Mouse (Mus musculus) heart, embryonic 14.5 days (tissue): ENCODE measurements at regions not wholly inside any gene's neighbourhood (a gene's known extent, or its start where the extent isn't known, plus 50 kb on each side); places are given as distances from the start of the nearest gene placed in this dataset.
"Not testable (repeated sequence)": the region's sequence is repeated elsewhere in the genome, so short reads cannot be mapped to it uniquely, and the experiment has no call there.

ENCODE experiments used
- ATAC-seq: fragments of 200-750 bp; cut with Nextera tagmentation; 2 replicates; pipeline ENCODE4 v1.8.0; 2017; ENCODE audit warnings: low read depth, moderate TSS enrichment; ENCODE audit not compliant: insufficient number of reproducible peaks, insufficient read depth, low FRiP score
- H3K27ac ChIP-seq, 2 experiments: fragments of 200-500 bp in 1 of 2; fragments of 300-500 bp in 1 of 2; sonication (generic) in 1 of 2; replicated peaks in 1 of 2; 2 replicates each; pipeline ENCODE4 v1.5.1; 2012 to 2014; ENCODE audit warnings: low read depth in 2 of 2, low read length in 2 of 2, control low read depth in 1 of 2, mild to moderate bottlenecking in 1 of 2, mixed read lengths in 1 of 2; ENCODE audit not compliant: control insufficient read depth in 1 of 2, insufficient read depth in 1 of 2
- H3K27me3 ChIP-seq: fragments of 300-500 bp; sonication (generic); 2 replicates; pipeline ENCODE4 v1.6.1; 2014; ENCODE audit warnings: mild to moderate bottlenecking, low read length, control low read depth; ENCODE audit not compliant: control insufficient read depth, insufficient read depth
- H3K36me3 ChIP-seq: fragments of 300-500 bp; sonication (generic); 2 replicates; pipeline ENCODE4 v1.6.1; 2014; ENCODE audit warnings: mild to moderate bottlenecking, control low read depth, low read length, mixed read lengths; ENCODE audit not compliant: control insufficient read depth, insufficient read depth
- H3K4me1 ChIP-seq, 2 experiments: fragments of 200-500 bp in 1 of 2; fragments of 300-500 bp in 1 of 2; sonication (generic) in 1 of 2; 2 replicates each; pipeline ENCODE4 v1.6.1; 2012 to 2014; ENCODE audit warnings: low read length in 2 of 2, control low read depth in 1 of 2, mixed read lengths in 1 of 2; ENCODE audit not compliant: control insufficient read depth in 2 of 2, insufficient read depth in 2 of 2
- H3K4me2 ChIP-seq: fragments of 300-500 bp; sonication (generic); 2 replicates; pipeline ENCODE4 v1.6.1; 2014; ENCODE audit warnings: mild to moderate bottlenecking, low read length
- H3K4me3 ChIP-seq, 2 experiments: fragments of 200-500 bp in 1 of 2; fragments of 300-500 bp in 1 of 2; sonication (generic) in 1 of 2; 2 replicates each; pipeline ENCODE4 v1.5.1; 2012 to 2014; ENCODE audit warnings: low read length in 2 of 2, mild to moderate bottlenecking in 2 of 2, control low read depth in 1 of 2, low read depth in 1 of 2, moderate library complexity in 1 of 2; ENCODE audit not compliant: control insufficient read depth in 1 of 2, insufficient read depth in 1 of 2
- H3K9ac ChIP-seq: fragments of 300-500 bp; sonication (generic); 2 replicates; pipeline ENCODE4 v1.6.1; 2014; ENCODE audit warnings: mild to moderate bottlenecking, low read length
- H3K9me3 ChIP-seq: fragments of 300-500 bp; sonication (generic); 2 replicates; pipeline ENCODE4 v1.6.1; 2016; ENCODE audit warnings: low read length, control low read depth; ENCODE audit not compliant: control insufficient read depth
- WGBS: fragments of 180-500 bp; shearing (Covaris S2); extraction: QIAGEN DNeasy Blood & Tissue Kit; methylation state at CpG from one replicate; pipeline ENCODE4 v1.1.7; 2014; 5-methylcytosine and 5-hydroxymethylcytosine counted together

- Histone ChIP-seq H3K36me3 (no peaks in the 10 kb centered on the region), H3K9me3 (no peaks in the 10 kb centered on the region), H3K27me3 (no peaks in the 10 kb centered on the region), H3K9ac (no peak overlapping the region), H3K4me2 (no peak overlapping the region), H3K4me1 (no peaks in the 10 kb centered on the region), H3K4me3 (no peak overlapping the region), H3K27ac (no peak overlapping the region)
- WGBS, result 43% methylated on average over 5 of the region's 5 CpGs
- ATAC-seq, result no peak
Observed at GRCm38 (mm10) chr5:3216053-3216452, 125.2 kb upstream of the Cdk6 start.

GRCm38 (mm10) chr5:3219230-3219629 is 122.1 kb upstream of the Cdk6 start:
- Histone ChIP-seq H3K9me3 (no peaks in the 10 kb centered on the region), H3K27me3 (no peaks in the 10 kb centered on the region), H3K4me3 (no peak overlapping the region), H3K36me3 (no peaks in the 10 kb centered on the region), H3K27ac (no peak overlapping the region), H3K9ac (no peak overlapping the region), H3K4me2 (no peak overlapping the region), H3K4me1 (no peaks in the 10 kb centered on the region)
- WGBS, result 62% methylated on average over 4 of the region's 4 CpGs
- no peak for ATAC-seq

GRCm38 (mm10) chr5:3219770-3220169 is 121.5 kb upstream of the Cdk6 start:
- Histone ChIP-seq H3K4me1 (no peaks in the 10 kb centered on the region), H3K9me3 (no peaks in the 10 kb centered on the region), H3K36me3 (no peaks in the 10 kb centered on the region), H3K27me3 (no peaks in the 10 kb centered on the region), H3K4me3 (no peak overlapping the region), H3K4me2 (no peak overlapping the region), H3K9ac (no peak overlapping the region), H3K27ac (no peak overlapping the region)
- 41% methylated on average over 3 of the region's 3 CpGs for WGBS
- ATAC-seq, result no peak

- H3K4me3 ChIP-seq, H3K4me2 ChIP-seq, H3K9me3 ChIP-seq, H3K4me1 ChIP-seq, H3K27me3 ChIP-seq, ATAC-seq, H3K9ac ChIP-seq, H3K36me3 ChIP-seq, H3K27ac ChIP-seq: not testable (repeated sequence)
- 64% methylated on average over 4 of the region's 4 CpGs for WGBS
Observed at GRCm38 (mm10) chr5:3223819-3224218, 117.5 kb upstream of the Cdk6 start.

GRCm38 (mm10) chr5:3224392-3225054 is 116.8 kb upstream of the Cdk6 start:
- not testable (repeated sequence) for H3K27me3 ChIP-seq, H3K9ac ChIP-seq, H3K27ac ChIP-seq, H3K4me1 ChIP-seq, H3K36me3 ChIP-seq, H3K4me3 ChIP-seq, H3K4me2 ChIP-seq, H3K9me3 ChIP-seq, ATAC-seq
- WGBS, result 79% methylated on average over 14 of the region's 14 CpGs

- H3K4me3 ChIP-seq, result not testable (repeated sequence)
Observed at GRCm38 (mm10) chr5:3225358-3225757, 115.9 kb upstream of the Cdk6 start.

GRCm38 (mm10) chr5:3244067-3244466 is 97.2 kb upstream of the Cdk6 start:
- H3K9ac ChIP-seq, H3K27ac ChIP-seq, H3K9me3 ChIP-seq, H3K4me1 ChIP-seq, H3K4me2 ChIP-seq, H3K27me3 ChIP-seq, H3K36me3 ChIP-seq, ATAC-seq, H3K4me3 ChIP-seq: not testable (repeated sequence)
- WGBS, result 72% methylated on average over 2 of the region's 2 CpGs

More at GRCm38 (mm10) chr5:3225358-3225757, 115.9 kb upstream of the Cdk6 start:
- H3K27ac ChIP-seq, H3K9me3 ChIP-seq, H3K36me3 ChIP-seq, H3K4me1 ChIP-seq, ATAC-seq, H3K4me2 ChIP-seq, H3K27me3 ChIP-seq, H3K9ac ChIP-seq: not testable (repeated sequence)
- 81% methylated on average over 8 of the region's 8 CpGs for WGBS

GRCm38 (mm10) chr5:3247333-3247732 is 94.0 kb upstream of the Cdk6 start:
- H3K36me3 ChIP-seq, result no peaks in the 10 kb centered on the region
- H3K27me3 ChIP-seq, result no peaks in the 10 kb centered on the region
- H3K4me1 ChIP-seq, result no peaks in the 10 kb centered on the region
- no peak overlapping the region for H3K9ac ChIP-seq
- H3K4me3 ChIP-seq, result no peak overlapping the region
- no peak overlapping the region for H3K27ac ChIP-seq
- peaks cover 3% of the 10 kb centered on the region; the same call in 1 of the 2 replicates for H3K9me3 ChIP-seq
- 63% methylated on average over 2 of the region's 2 CpGs for WGBS
- no peak for ATAC-seq
- H3K4me2 ChIP-seq, result no peak overlapping the region
